ENCODE assay signal across 8 mouse cellular contexts in genomic region chr19:29812581-29813460, GRCm38 (mm10). TPM values are rescaled to one million over a fixed set of nuclear protein-coding genes. Genes with fewer than 3 reads are reported as not detected.
DNase-seq lines count a peak whose midpoint lies in the region; ATAC-seq and TF ChIP-seq lines count a peak whose summit lies in the region.

Gene Ranbp6, minus strand, starts transcription at chr19:29812974.

- H3K27ac ChIP-seq in embryonic facial prominence, embryonic 11.5 days (replicated peaks; ENCODE audit: low read depth, low read length), result no peak within 1 kb of the TSS
- H3K27ac ChIP-seq in limb, embryonic 11.5 days (replicated peaks; ENCODE audit: low read depth, low read length), result no peak within 1 kb of the TSS
- H3K27ac ChIP-seq in midbrain, embryonic 13.5 days, result peak within 1 kb of the TSS; percentile 66; the same call in 1 of the 2 replicates
- 0 out of 2 replicates have a peak within 1 kb of the TSS, but pooled peaks have one; percentile 1 for H3K27ac ChIP-seq in small intestine, adult 2 months (ENCODE audit: insufficient read depth, low read depth, low read length)

- ATAC-seq in embryonic facial prominence, embryonic 11.5 days (replicated peaks; ENCODE audit: insufficient number of reproducible peaks, low FRiP score, low TSS enrichment, low read depth), result peak; percentile 90
- ATAC-seq in limb, embryonic 11.5 days (ENCODE audit: insufficient number of reproducible peaks, low FRiP score, low TSS enrichment, low read depth), result peak; percentile 95
- peak; percentile 96 for ATAC-seq in midbrain, embryonic 13.5 days

- DNase-seq in 3134 (ENCODE audit: extremely low read depth, insufficient read length, low spot score), result peak; percentile 88
- peak; percentile 96 for DNase-seq in adrenal gland, postnatal 25 days
- DNase-seq in embryonic facial prominence, embryonic 11.5 days (ENCODE audit: low spot score), result peak; percentile 91
- peak; percentile 99 for DNase-seq in heart, adult 11 months
- peak; percentile 92 for DNase-seq in kidney, adult 18-20 months
- peak; percentile 94 for DNase-seq in limb, embryonic 11.5 days (ENCODE audit: low spot score)

- TF ChIP-seq POLR2A in small intestine, adult 2 months (IDR thresholded peaks at IDR 0.05; ENCODE audit: low read depth, low read length), result peak; percentile 63

- H3K9me3 ChIP-seq in embryonic facial prominence, embryonic 11.5 days (replicated peaks; ENCODE audit: control insufficient read depth, low read length), result no peaks in the 10 kb centered on the region
- H3K9me3 ChIP-seq in limb, embryonic 11.5 days (ENCODE audit: control insufficient read depth, low read length), result no peaks in the 10 kb centered on the region
- no peaks in the 10 kb centered on the region for H3K9me3 ChIP-seq in midbrain, embryonic 13.5 days

- TF ChIP-seq CTCF in small intestine, adult 2 months (IDR thresholded peaks at IDR 0.05; ENCODE audit: extremely low read depth, insufficient read length, insufficient replicate concordance, low read depth, low read length), result no peak

- no peaks in the 10 kb centered on the region for H3K27me3 ChIP-seq in embryonic facial prominence, embryonic 11.5 days (ENCODE audit: control insufficient read depth, insufficient read depth, low read length)
- no peaks in the 10 kb centered on the region for H3K27me3 ChIP-seq in limb, embryonic 11.5 days (ENCODE audit: control insufficient read depth, insufficient read depth, low read length)
- H3K27me3 ChIP-seq in midbrain, embryonic 13.5 days, result 0 out of 2 replicates have a peak, but pooled peaks cover 2% of the 10 kb centered on the region
- no peaks in the 10 kb centered on the region for H3K27me3 ChIP-seq in small intestine, adult 2 months (ENCODE audit: control insufficient read depth, insufficient read depth, low read length)

- H3K4me2 ChIP-seq in embryonic facial prominence, embryonic 11.5 days (ENCODE audit: low read depth, low read length), result peak within 1 kb of the TSS; percentile 57
- H3K4me2 ChIP-seq in limb, embryonic 11.5 days (ENCODE audit: low read depth, severe bottlenecking), result peak within 1 kb of the TSS; percentile 65
- peak within 1 kb of the TSS; percentile 74 for H3K4me2 ChIP-seq in midbrain, embryonic 13.5 days (replicated peaks)

- peak within 1 kb of the TSS; percentile 72 for H3K9ac ChIP-seq in embryonic facial prominence, embryonic 11.5 days (replicated peaks; ENCODE audit: low read length)
- peak within 1 kb of the TSS; percentile 73 for H3K9ac ChIP-seq in limb, embryonic 11.5 days (ENCODE audit: low read length)
- peak within 1 kb of the TSS; percentile 78 for H3K9ac ChIP-seq in midbrain, embryonic 13.5 days (replicated peaks)

- peak within 1 kb of the TSS; percentile 78 for H3K4me3 ChIP-seq in embryonic facial prominence, embryonic 11.5 days (ENCODE audit: low read depth, low read length)
- peak within 1 kb of the TSS; percentile 58 for H3K4me3 ChIP-seq in limb, embryonic 11.5 days (ENCODE audit: low read depth, low read length)
- peak within 1 kb of the TSS; percentile 69 for H3K4me3 ChIP-seq in midbrain, embryonic 13.5 days (replicated peaks)
- peak within 1 kb of the TSS; percentile 92 for H3K4me3 ChIP-seq in small intestine, adult 2 months (ENCODE audit: low read depth, low read length)

- no peaks in the 10 kb centered on the region for H3K4me1 ChIP-seq in embryonic facial prominence, embryonic 11.5 days (ENCODE audit: control insufficient read depth, insufficient read depth, low read length)
- no peaks in the 10 kb centered on the region for H3K4me1 ChIP-seq in limb, embryonic 11.5 days (ENCODE audit: control insufficient read depth, insufficient read depth, low read length)
- peaks cover 38% of the 10 kb centered on the region for H3K4me1 ChIP-seq in midbrain, embryonic 13.5 days (replicated peaks)
- H3K4me1 ChIP-seq in small intestine, adult 2 months (ENCODE audit: control insufficient read depth, insufficient read depth, insufficient read length, low read length), result peaks cover 6% of the 10 kb centered on the region; the same call in 1 of the 2 replicates

- 1% methylated on average over 47 of the region's 47 CpGs for WGBS in embryonic facial prominence, embryonic 11.5 days
- WGBS in limb, embryonic 11.5 days, result 2% methylated on average over 47 of the region's 47 CpGs
- under 1% methylated on average over 47 of the region's 47 CpGs for WGBS in midbrain, embryonic 13.5 days
- WGBS in small intestine, adult 2 months, result under 1% methylated on average over 47 of the region's 47 CpGs

- peaks cover 3% of the 10 kb centered on the region; the same call in 1 of the 2 replicates for H3K36me3 ChIP-seq in embryonic facial prominence, embryonic 11.5 days (replicated peaks; ENCODE audit: control insufficient read depth, insufficient read depth, low read depth, low read length)
- H3K36me3 ChIP-seq in limb, embryonic 11.5 days (ENCODE audit: control insufficient read depth, insufficient read depth, low read length), result peaks cover 6% of the 10 kb centered on the region; the same call in 1 of the 2 replicates
- H3K36me3 ChIP-seq in midbrain, embryonic 13.5 days, result peaks cover 23% of the 10 kb centered on the region
- peaks cover 7% of the 10 kb centered on the region; the same call in 1 of the 2 replicates for H3K36me3 ChIP-seq in small intestine, adult 2 months (ENCODE audit: control insufficient read depth, insufficient read depth, low read length)

RNA-seq across cellular contexts. Expression of gene Ranbp6, which starts in this region (rescaled TPM):
- 15.5 and 16.9 TPM in 2 replicates for total RNA-seq in adrenal gland, postnatal 25 days (2021)
- 33.4 and 37.3 TPM in 2 replicates for polyA plus RNA-seq in embryonic facial prominence, embryonic 11.5 days (2014; fragmentation: Nextera tagmentation; extraction: Ambion mirVana)
- 27.8 and 32.9 TPM in 2 replicates for polyA plus RNA-seq in limb, embryonic 11.5 days (2014; fragmentation: Nextera tagmentation; extraction: Ambion mirVana)
- polyA plus RNA-seq in midbrain, embryonic 13.5 days (2015; fragmentation: Nextera tagmentation; extraction: Ambion mirVana), result 46.4 and 50.1 TPM in 2 replicates
- polyA plus RNA-seq in small intestine, adult 2 months (2012; rRNA removed), result 0.20 and 0.42 TPM in 2 replicates

Comparison
In these comparisons a context has a peak if more than half of its experiments do, and no peak if none do; other contexts are left out.
1. RNA of gene Ranbp6 (polyA plus RNA-seq): 46.4 to 50.1 TPM in midbrain, embryonic 13.5 days, 33.4 to 37.3 TPM in embryonic facial prominence, embryonic 11.5 days and 27.8 to 32.9 TPM in limb, embryonic 11.5 days; 0.20 to 0.42 TPM in small intestine, adult 2 months; every median in the first group is over 10 times any median in the second.
2. H3K27ac ChIP-seq: peak in midbrain, embryonic 13.5 days (single experiment) and small intestine, adult 2 months (single experiment); none in embryonic facial prominence, embryonic 11.5 days (single experiment) and limb, embryonic 11.5 days (single experiment).
3. Peak in every context shown above with its lines, with median percentiles within 50 percentile points of each other: DNase-seq, ATAC-seq, H3K4me2 ChIP-seq, H3K4me3 ChIP-seq and H3K9ac ChIP-seq.